Mouse (Mus musculus) macrophage (primary cell): ENCODE data around the gene Gimap4. TPM values are rescaled to one million over a fixed set of nuclear protein-coding genes. Genes with fewer than 3 reads are reported as not detected.

Source experiments
- H3K27ac ChIP-seq: fragments of 350-480 bp; formaldehyde crosslinking; 2 replicates; pipeline ENCODE4 v1.9.0; 2021
- H3K36me3 ChIP-seq: fragments of 350-480 bp; formaldehyde crosslinking; 2 replicates; pipeline ENCODE4 v1.9.0; 2021; ENCODE audit errors: inconsistent target
- H3K4me3 ChIP-seq: fragments of 350-480 bp; formaldehyde crosslinking; 2 replicates; pipeline ENCODE4 v1.9.0; 2021; ENCODE audit errors: inconsistent target
- H3K79me2 ChIP-seq: fragments of 350-480 bp; formaldehyde crosslinking; 2 replicates; pipeline ENCODE4 v1.9.0; 2021; ENCODE audit errors: inconsistent target
- WGBS: methylation state at CpG from one replicate; pipeline ENCODE4 v1.1.7; 2026; ENCODE audit warnings: inconsistent platforms; ENCODE audit not compliant: missing documents; 5-methylcytosine and 5-hydroxymethylcytosine counted together
- polyA plus RNA-seq: library from polyadenylated mRNA; stranded (reverse); fragments of 250-400 nt; gene quantifications from 3 replicates; pipeline ENCODE4 v1.2.4, GENCODE M21; 2018; ENCODE audit warnings: inconsistent platforms

Gene Gimap4
- polyA plus RNA-seq, 1 experiment from 2014 or later: 1.1 TPM

GRCm38 (mm10) chr6:48740501-48741169, 56.3 kb downstream of the Gimap4 start:
- Histone ChIP-seq H3K4me3 (no peak overlapping the region), H3K27ac (no peak overlapping the region), H3K36me3 (no peaks in the 10 kb centered on the region), H3K79me2 (no peaks in the 10 kb centered on the region)
- 19% methylated on average over 3 of the region's 3 CpGs for WGBS

- no peaks in the 10 kb centered on the region for H3K79me2 ChIP-seq
- WGBS: 0% methylated on average over 3 of the region's 3 CpGs
- no peaks in the 10 kb centered on the region for H3K36me3 ChIP-seq
- H3K27ac ChIP-seq: no peak overlapping the region
- H3K4me3 ChIP-seq: no peak overlapping the region
Observed at GRCm38 (mm10) chr6:48741273-48741672, 56.9 kb downstream of the Gimap4 start.

Other genes starting within 250 kb of the Gimap4 start
- 13.5 to 23.8 TPM (median 17.5 TPM) in 3 replicates for gene Zfp467, start 238.7 kb upstream of the Gimap4 start, polyA plus RNA-seq
- not detected in 3 replicates for gene Sspo, start 236.3 kb upstream of the Gimap4 start, polyA plus RNA-seq
- 0.20 TPM in 1 of 3 replicates, not detected in the others for gene Atp6v0e2, start 146.9 kb upstream of the Gimap4 start, polyA plus RNA-seq
- 15.1 to 31.1 TPM (median 17.8 TPM) in 3 replicates for gene Lrrc61, start 129.8 kb upstream of the Gimap4 start, polyA plus RNA-seq
- gene Rarres2, start 111.8 kb upstream of the Gimap4 start, polyA plus RNA-seq: not detected in 3 replicates
- gene Gm45021, start 94.9 kb upstream of the Gimap4 start, polyA plus RNA-seq: not detected in 3 replicates
- gene Repin1, start 90.7 kb upstream of the Gimap4 start, polyA plus RNA-seq: 5.1 to 7.5 TPM (median 7.1 TPM) in 3 replicates
- not detected in 3 replicates for gene Gm44965, start 90.6 kb upstream of the Gimap4 start, polyA plus RNA-seq
- gene Zfp775, start 82.5 kb upstream of the Gimap4 start, polyA plus RNA-seq: 1.2 to 1.9 TPM (median 1.3 TPM) in 3 replicates
- 0.04 TPM in 1 of 3 replicates, not detected in the others for gene AI854703, start 57.8 kb upstream of the Gimap4 start, polyA plus RNA-seq
- 0.19 TPM in 1 of 3 replicates, not detected in the others for gene Gimap8, start 37.3 kb upstream of the Gimap4 start, polyA plus RNA-seq
- 0.13 to 0.43 TPM in 2 of 3 replicates, not detected in the other for gene Gimap9, start 8.4 kb upstream of the Gimap4 start, polyA plus RNA-seq
- 0.79 to 2.1 TPM in 2 of 3 replicates, not detected in the other for gene Gimap6, start 23.7 kb downstream of the Gimap4 start, polyA plus RNA-seq
- gene Gm28053, start 34.1 kb downstream of the Gimap4 start, polyA plus RNA-seq: not detected in 3 replicates
- 0.37 TPM in 1 of 3 replicates, not detected in the others for gene Gimap7, start 34.1 kb downstream of the Gimap4 start, polyA plus RNA-seq
- gene Gimap1, start 54.5 kb downstream of the Gimap4 start, polyA plus RNA-seq: not detected in 3 replicates
- not detected in 3 replicates for gene Gimap5, start 61.6 kb downstream of the Gimap4 start, polyA plus RNA-seq
- gene Gimap3, start 86.3 kb downstream of the Gimap4 start, polyA plus RNA-seq: 0.32 TPM in 1 of 3 replicates, not detected in the others
- 11.9 to 62.5 TPM (median 19.0 TPM) in 3 replicates for gene Tmem176a, start 156.4 kb downstream of the Gimap4 start, polyA plus RNA-seq
- 20.8 to 122 TPM (median 51.6 TPM) in 3 replicates for gene Tmem176b, start 156.9 kb downstream of the Gimap4 start, polyA plus RNA-seq
- gene Aoc1, start 188.3 kb downstream of the Gimap4 start, polyA plus RNA-seq: not detected in 3 replicates
- not detected in 3 replicates for gene 1600015I10Rik, start 245.3 kb downstream of the Gimap4 start, polyA plus RNA-seq